Mouse (Mus musculus) adrenal gland, adult (tissue): Measurements from ENCODE around the gene Hrh1.

Experiments used
- DNase-seq, 2 experiments: peaks; one replicate each; pipeline ENCODE4 v3.0.0; 2022 to 2023; ENCODE audit warnings: low spot score in 1 of 2; ENCODE audit not compliant: inconsistent age in 2 of 2

Hrh1 gene

GRCm38 (mm10) chr6:114404774-114405468 is 7.2 kb downstream of the Hrh1 start:
- no peak for DNase-seq

GRCm38 (mm10) chr6:114406634-114407033 is 8.9 kb downstream of the Hrh1 start:
- peak in 1 of 2 experiments; percentile 57 for DNase-seq

- no peak for DNase-seq
Observed at GRCm38 (mm10) chr6:114407049-114407448, 9.3 kb downstream of the Hrh1 start.

GRCm38 (mm10) chr6:114408278-114408677 is 10.5 kb downstream of the Hrh1 start:
- no peak for DNase-seq

GRCm38 (mm10) chr6:114411913-114412312 is 14.2 kb downstream of the Hrh1 start:
- DNase-seq, result no peak

GRCm38 (mm10) chr6:114414510-114414909 is 16.8 kb downstream of the Hrh1 start:
- DNase-seq, result no peak

GRCm38 (mm10) chr6:114418037-114418436 is 20.3 kb downstream of the Hrh1 start:
- DNase-seq, result peak; percentile 50 to 91

GRCm38 (mm10) chr6:114421061-114421460 is 23.3 kb downstream of the Hrh1 start:
- DNase-seq, result no peak

GRCm38 (mm10) chr6:114423051-114423676 is 25.4 kb downstream of the Hrh1 start:
- no peak for DNase-seq

- no peak for DNase-seq
Observed at GRCm38 (mm10) chr6:114425343-114425742, 27.6 kb downstream of the Hrh1 start.

GRCm38 (mm10) chr6:114427641-114428040 is 29.9 kb downstream of the Hrh1 start:
- DNase-seq, result no peak

- DNase-seq, result peak; percentile 13 to 43
Observed at GRCm38 (mm10) chr6:114428831-114429230, 31.1 kb downstream of the Hrh1 start.

GRCm38 (mm10) chr6:114432591-114432990 is 34.9 kb downstream of the Hrh1 start:
- DNase-seq, result no peak

GRCm38 (mm10) chr6:114434524-114434923 is 36.8 kb downstream of the Hrh1 start:
- DNase-seq, result no peak

- DNase-seq, result no peak
Observed at GRCm38 (mm10) chr6:114440302-114440701, 42.6 kb downstream of the Hrh1 start.

GRCm38 (mm10) chr6:114440788-114441453 is 43.2 kb downstream of the Hrh1 start:
- no peak for DNase-seq

- DNase-seq, result no peak
Observed at GRCm38 (mm10) chr6:114444247-114444844, 46.6 kb downstream of the Hrh1 start.

- DNase-seq, result no peak
Observed at GRCm38 (mm10) chr6:114444976-114445375, 47.2 kb downstream of the Hrh1 start.

GRCm38 (mm10) chr6:114448888-114449287 is 51.2 kb downstream of the Hrh1 start:
- no peak for DNase-seq

GRCm38 (mm10) chr6:114455267-114455666 is 57.5 kb downstream of the Hrh1 start:
- DNase-seq, result no peak

- no peak for DNase-seq
Observed at GRCm38 (mm10) chr6:114456255-114457042, 58.7 kb downstream of the Hrh1 start.
